Mouse (Mus musculus) central nervous system, embryonic 11.5 days (tissue): ENCODE data around the gene Nrn1. TPM values are rescaled to one million over a fixed set of nuclear protein-coding genes. Genes with fewer than 3 reads are reported as not detected.

Experiments used
- polyA plus RNA-seq: library from polyadenylated mRNA; depleted of rRNA; stranded (reverse); fragments of >200 nt; gene quantifications from 2 replicates; pipeline ENCODE4 v1.2.3, GENCODE M21; 2012; rRNA removed

Gene Nrn1
- 33.5 and 54.1 TPM in 2 replicates for polyA plus RNA-seq

GRCm38 (mm10) chr13:36734731-36735571 is at the start of gene Nrn1:
TSS of gene Nrn1 (minus strand) at chr13:36735131.

